Mouse (Mus musculus): Measurements from ENCODE around the gene Usp19.
A peak's percentile ranks its signal among the peaks of the same experiment; 100 is the strongest.

The Usp19 gene

GRCm38 (mm10) chr9:108494905-108495304, 4.5 kb downstream of the Usp19 start:
- DNase-seq (ENCODE audit: low spot score in 2 of 2) = no peak

- DNase-seq (ENCODE audit: low spot score in 2 of 2) = no peak
Observed at GRCm38 (mm10) chr9:108499231-108499630, 8.8 kb downstream of the Usp19 start.

- DNase-seq (ENCODE audit: low spot score in 2 of 2) = no peak
Observed at GRCm38 (mm10) chr9:108499943-108500342, 9.5 kb downstream of the Usp19 start.

GRCm38 (mm10) chr9:108506901-108507300, 16.5 kb downstream of the Usp19 start:
- DNase-seq (ENCODE audit: low spot score in 2 of 2) = no peak

GRCm38 (mm10) chr9:108507619-108508434, 17.4 kb downstream of the Usp19 start, which contains the start of gene Qars:
Gene Qars, plus strand, starts transcription at chr9:108507706.
- DNase-seq (ENCODE audit: low spot score in 2 of 2) = peak; percentile 88

GRCm38 (mm10) chr9:108508776-108509175, 18.4 kb downstream of the Usp19 start:
- DNase-seq (ENCODE audit: low spot score in 2 of 2) = no peak

GRCm38 (mm10) chr9:108516380-108517251, 26.2 kb downstream of the Usp19 start, which contains the start of gene Qrich1:
Gene Qrich1, plus strand, starts transcription at chr9:108516806.
- DNase-seq (ENCODE audit: low spot score in 2 of 2) = peak; percentile 85 to 87

GRCm38 (mm10) chr9:108517253-108517930, 27.0 kb downstream of the Usp19 start:
- peak; percentile 69 to 81 for DNase-seq (ENCODE audit: low spot score in 2 of 2)

- DNase-seq (ENCODE audit: low spot score in 2 of 2) = no peak
Observed at GRCm38 (mm10) chr9:108517931-108518332, 27.5 kb downstream of the Usp19 start.

- DNase-seq (ENCODE audit: low spot score in 2 of 2) = no peak
Observed at GRCm38 (mm10) chr9:108521604-108522003, 31.2 kb downstream of the Usp19 start.

- no peak for DNase-seq (ENCODE audit: low spot score in 2 of 2)
Observed at GRCm38 (mm10) chr9:108523341-108523740, 32.9 kb downstream of the Usp19 start.

GRCm38 (mm10) chr9:108525400-108525799, 35.0 kb downstream of the Usp19 start:
- no peak for DNase-seq (ENCODE audit: low spot score in 2 of 2)

GRCm38 (mm10) chr9:108530954-108531353, 40.6 kb downstream of the Usp19 start:
- DNase-seq (ENCODE audit: low spot score in 2 of 2) = no peak

- no peak for DNase-seq (ENCODE audit: low spot score in 2 of 2)
Observed at GRCm38 (mm10) chr9:108531496-108531895, 41.1 kb downstream of the Usp19 start.

GRCm38 (mm10) chr9:108540846-108541245, 50.4 kb downstream of the Usp19 start:
- DNase-seq (ENCODE audit: low spot score in 2 of 2) = no peak

- DNase-seq (ENCODE audit: low spot score in 2 of 2) = no peak
Observed at GRCm38 (mm10) chr9:108545986-108546385, 55.6 kb downstream of the Usp19 start.

GRCm38 (mm10) chr9:108546875-108547274, 56.5 kb downstream of the Usp19 start:
- no peak for DNase-seq (ENCODE audit: low spot score in 2 of 2)

Measured in spleen, postnatal 14 days (tissue).